Mouse (Mus musculus): ENCODE measurements at regions not wholly inside any gene's neighbourhood (a gene's known extent, or its start where the extent isn't known, plus 50 kb on each side); places are given as distances from the start of the nearest gene placed in this dataset.
"Not testable (repeated sequence)": the region's sequence is repeated elsewhere in the genome, so short reads cannot be mapped to it uniquely, and the experiment has no call there.

DNA sequence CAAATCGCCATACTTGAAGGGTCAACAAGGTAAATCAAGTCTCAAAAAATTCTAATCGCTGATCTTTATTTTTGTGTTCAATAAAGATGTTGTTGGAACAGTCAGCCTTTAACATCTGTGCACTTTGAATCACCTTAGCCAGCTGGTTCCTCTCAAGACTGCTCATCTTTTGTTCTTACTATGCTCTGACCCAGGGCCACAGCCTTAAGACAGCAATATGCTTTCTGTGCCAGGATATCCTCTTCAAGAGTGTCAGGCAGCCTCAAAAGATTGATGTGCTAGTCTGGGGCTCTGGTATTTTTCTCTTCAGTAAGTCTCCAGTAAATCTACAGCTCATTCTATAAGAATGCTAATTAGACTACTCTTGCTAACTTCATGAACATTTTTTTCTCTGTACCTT is 199.9 kb downstream of the Dph6 start:
- DNase-seq (ENCODE audit: low read depth, low spot score) = no peak

GRCm38 (mm10) chr2:114450185-114450584 is 204.6 kb downstream of the Dph6 start:
- DNase-seq (ENCODE audit: low read depth, low spot score) = no peak

DNA sequence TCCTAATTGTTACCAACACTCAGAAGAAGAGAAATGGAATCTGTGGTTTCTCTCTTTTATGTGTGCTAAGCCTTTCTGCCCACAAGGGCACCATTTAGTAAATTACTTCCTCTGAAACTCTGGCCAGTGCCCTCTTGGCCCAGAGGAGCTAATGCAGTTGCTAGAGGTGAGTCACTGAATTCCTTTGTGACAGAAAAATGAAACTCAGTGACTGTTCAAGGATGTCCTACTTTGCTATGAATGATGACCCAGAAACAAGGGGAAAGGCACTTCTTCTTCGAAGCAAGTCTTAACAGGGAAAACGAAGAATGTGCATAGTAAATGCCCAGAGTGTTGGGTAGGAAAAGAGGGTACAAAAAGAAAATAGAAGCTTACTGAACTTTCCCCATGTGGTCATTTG is 211.0 kb downstream of the Dph6 start:
- DNase-seq (ENCODE audit: low read depth, low spot score) = no peak

- no peak for DNase-seq (ENCODE audit: low read depth, low spot score)
Observed at GRCm38 (mm10) chr2:114440943-114441342, 213.8 kb downstream of the Dph6 start.

- DNase-seq (ENCODE audit: low read depth, low spot score) = no peak
Observed at GRCm38 (mm10) chr2:114439668-114440067, 215.1 kb downstream of the Dph6 start.

GRCm38 (mm10) chr2:114438048-114438447 is 216.7 kb downstream of the Dph6 start:
- DNase-seq (ENCODE audit: low read depth, low spot score) = no peak

GRCm38 (mm10) chr2:114427426-114428157 is 226.3 kb upstream of the Zfp770 start:
- no peak for DNase-seq (ENCODE audit: low read depth, low spot score)

GRCm38 (mm10) chr2:114419346-114419745 is 218.1 kb upstream of the Zfp770 start:
- DNase-seq (ENCODE audit: low read depth, low spot score) = no peak

DNA sequence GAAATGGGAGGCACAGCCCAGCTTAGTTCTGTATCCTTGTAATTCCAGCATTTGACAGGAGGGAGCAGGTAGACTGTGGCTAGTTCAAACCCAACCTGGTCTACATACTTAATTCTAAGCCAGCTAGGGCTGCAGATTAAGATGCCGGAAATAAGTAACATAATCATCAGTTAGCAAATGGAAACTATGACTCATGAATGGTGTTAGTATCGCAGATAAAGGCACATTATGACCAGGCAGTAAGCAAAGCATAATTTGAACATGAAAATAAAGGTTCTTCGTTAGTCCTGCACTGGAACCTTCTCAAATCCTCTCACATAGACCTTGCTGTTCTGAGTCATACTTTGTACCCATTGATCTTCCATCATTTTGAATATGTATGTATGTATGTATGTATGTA is 211.7 kb upstream of the Zfp770 start:
- DNase-seq (ENCODE audit: low read depth, low spot score) = no peak

- DNase-seq (ENCODE audit: low read depth, low spot score) = no peak
Observed at GRCm38 (mm10) chr2:114411940-114412715, 210.9 kb upstream of the Zfp770 start.

DNA sequence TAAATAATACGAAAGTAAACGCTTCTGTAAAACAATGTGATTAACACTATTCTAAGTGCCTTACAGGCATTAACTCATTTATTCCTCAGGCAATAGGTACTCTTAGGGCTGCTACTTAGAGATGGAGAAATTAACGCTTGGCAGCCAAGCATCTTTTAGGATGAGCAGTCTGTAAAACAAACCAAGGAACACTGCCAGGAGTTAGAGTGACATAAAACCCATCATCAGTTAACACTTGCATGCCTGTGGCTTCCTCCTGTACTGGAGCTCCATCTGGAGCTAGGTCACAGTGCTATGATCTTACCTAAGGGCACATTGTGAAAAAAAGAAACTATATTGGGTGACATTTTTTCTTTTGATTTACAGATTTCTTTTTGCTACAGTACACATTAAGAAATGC is 209.4 kb upstream of the Zfp770 start:
- no peak for DNase-seq (ENCODE audit: low read depth, low spot score)

- DNase-seq (ENCODE audit: low read depth, low spot score) = no peak
Observed at GRCm38 (mm10) chr2:114409542-114409941, 208.3 kb upstream of the Zfp770 start.

DNA sequence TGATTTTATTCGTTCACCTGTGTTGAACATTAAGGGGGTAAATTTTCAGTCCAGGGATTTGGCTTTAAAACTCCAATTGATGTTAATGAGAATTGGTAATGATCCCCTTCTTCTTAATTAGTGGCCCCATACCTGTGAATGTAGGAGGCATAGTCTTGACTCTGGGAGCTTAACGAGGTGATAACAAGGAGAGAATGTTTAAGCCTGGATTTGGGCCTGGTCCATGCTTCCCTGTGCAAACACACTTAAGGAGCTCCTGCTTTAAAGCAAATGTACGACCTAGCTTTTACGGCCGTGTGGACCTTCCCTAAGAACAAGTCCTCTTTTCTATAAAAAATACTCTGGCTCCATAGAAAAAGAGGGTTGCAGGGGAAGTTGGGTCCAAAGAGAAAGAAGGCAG is 206.1 kb upstream of the Zfp770 start:
- DNase-seq (ENCODE audit: low read depth, low spot score) = no peak

- DNase-seq (ENCODE audit: low read depth, low spot score) = no peak
Observed at GRCm38 (mm10) chr2:114384566-114384965, 183.3 kb upstream of the Zfp770 start.

GRCm38 (mm10) chr2:114378844-114379533 is 177.7 kb upstream of the Zfp770 start:
- DNase-seq (ENCODE audit: low read depth, low spot score) = no peak

- DNase-seq (ENCODE audit: low read depth, low spot score) = no peak
Observed at GRCm38 (mm10) chr2:114373476-114373875, 172.2 kb upstream of the Zfp770 start.

- not testable (repeated sequence) for DNase-seq (ENCODE audit: low read depth, low spot score)
Observed at GRCm38 (mm10) chr2:114353876-114354275, 152.6 kb upstream of the Zfp770 start.

- no peak for DNase-seq (ENCODE audit: low read depth, low spot score)
Observed at GRCm38 (mm10) chr2:114340578-114341293, 139.5 kb upstream of the Zfp770 start.

DNA sequence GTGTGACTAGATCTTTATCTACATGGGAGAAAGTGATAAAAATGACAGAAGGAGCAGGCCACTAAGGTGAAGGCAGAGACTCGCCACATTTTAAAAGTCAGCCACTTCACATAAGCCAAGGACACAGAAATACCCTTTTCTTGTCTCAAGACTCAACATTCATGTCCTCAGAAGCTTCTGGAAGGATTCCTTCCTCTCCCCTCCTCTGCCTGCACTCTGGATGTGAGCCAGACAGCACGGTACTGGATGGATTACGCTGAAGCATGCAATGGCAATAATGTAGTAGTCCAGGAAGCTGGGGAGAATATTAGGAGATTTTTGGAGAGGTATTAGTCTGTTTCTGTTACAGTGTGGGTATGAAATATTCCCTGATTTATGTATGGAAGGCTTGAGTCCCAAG is 100.5 kb upstream of the Zfp770 start:
- DNase-seq (ENCODE audit: low read depth, low spot score) = no peak

DNA sequence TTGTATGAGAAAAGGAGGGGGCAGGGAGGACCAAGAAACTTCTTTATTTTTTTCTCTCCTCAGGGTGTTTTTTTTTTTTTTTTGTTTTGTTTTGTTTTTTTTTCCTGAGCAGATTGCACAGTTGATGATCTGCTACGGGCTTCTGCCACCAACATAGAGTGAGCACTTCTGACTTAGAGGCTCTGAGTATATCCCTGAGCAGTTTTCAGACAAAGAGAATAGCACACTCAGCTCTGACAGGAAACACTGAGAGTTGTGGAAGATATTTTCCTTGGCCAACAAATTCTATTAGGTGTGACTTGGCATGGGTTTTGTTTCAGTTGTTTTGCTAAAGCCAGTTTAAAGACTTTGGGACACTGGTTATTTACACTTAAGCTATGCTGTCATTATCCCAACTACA is 93.8 kb upstream of the Zfp770 start:
- DNase-seq (ENCODE audit: low read depth, low spot score) = no peak

- no peak for DNase-seq (ENCODE audit: low read depth, low spot score)
Observed at GRCm38 (mm10) chr2:114291387-114291786, 90.1 kb upstream of the Zfp770 start.

DNA sequence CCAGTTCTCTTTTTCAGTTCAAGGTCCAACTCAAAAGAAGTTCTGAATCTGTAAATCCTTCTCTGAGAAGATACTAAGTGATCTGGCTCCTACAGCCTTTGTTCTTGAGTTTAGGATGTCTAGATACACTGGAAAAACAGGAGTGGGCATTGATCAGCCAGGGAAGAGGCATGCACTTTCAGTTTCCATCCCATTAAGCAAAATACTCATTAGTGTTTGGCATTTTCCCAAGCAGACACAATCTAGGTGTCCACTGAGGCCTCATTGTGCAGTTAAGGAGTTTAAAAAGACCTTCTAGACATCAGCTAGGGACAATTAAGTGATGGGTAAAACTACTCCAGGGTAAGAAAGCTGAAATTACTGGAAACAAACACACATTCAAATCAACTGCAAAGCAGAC is 74.3 kb upstream of the Zfp770 start:
- no peak for DNase-seq (ENCODE audit: low read depth, low spot score)

Data from CD4-positive helper T cell, adult 2 months (primary cell).